Mouse (Mus musculus) bone marrow, adult 2 months (tissue): ENCODE data around the gene Gm9040.
"Not testable (repeated sequence)": the region's sequence is repeated elsewhere in the genome, so short reads cannot be mapped to it uniquely, and the experiment has no call there.

Experiments
- CTCF ChIP-seq: fragments of 200-500 bp; IDR thresholded peaks from 2 replicates; pipeline ENCODE4 v1.5.1; 2011; ENCODE audit warnings: low read length, control low read depth; ENCODE audit not compliant: control insufficient read depth, insufficient read depth
- POLR2A ChIP-seq: fragments of 200-500 bp; IDR thresholded peaks from 2 replicates; pipeline ENCODE4 v1.6.1; 2011; ENCODE audit warnings: low read depth, mild to moderate bottlenecking, control low read depth, low read length, borderline replicate concordance; ENCODE audit not compliant: control insufficient read depth

- TF ChIP-seq CTCF, POLR2A: not testable (repeated sequence)
These were observed 11.0 kb upstream of the Gm9040 start, which contains the start of gene Gm9045 for GRCm38 (mm10) chr10:118337731-118338130.
